Mouse (Mus musculus): ENCODE results near the gene Nhsl2.

Gene Nhsl2

GRCm38 (mm10) chrX:102068811-102069540, 219.8 kb downstream of the Nhsl2 start:
- H3K27me3 ChIP-seq (ENCODE audit: insufficient read depth, low read length) = peaks cover 51% of the 10 kb centered on the region
- H3K4me3 ChIP-seq (replicated peaks; ENCODE audit: low read length) = no peak overlapping the region
- H3K4me1 ChIP-seq (replicated peaks; ENCODE audit: low read depth, low read length) = peaks cover 10% of the 10 kb centered on the region
- peaks cover 12% of the 10 kb centered on the region for H3K9me3 ChIP-seq (ENCODE audit: low read length)
- no peaks in the 10 kb centered on the region for H3K36me3 ChIP-seq (ENCODE audit: insufficient read depth, low read length)
- TF ChIP-seq POU5F1 (IDR thresholded peaks at IDR 0.05; ENCODE audit: borderline replicate concordance, low read length) = no peak

GRCm38 (mm10) chrX:102070591-102071471, 221.6 kb downstream of the Nhsl2 start, which contains the start of gene Rtl5:
TSS of gene Rtl5 (minus strand) at chrX:102071304.
- peaks cover 10% of the 10 kb centered on the region for H3K4me1 ChIP-seq (replicated peaks; ENCODE audit: low read depth, low read length)
- peaks cover 12% of the 10 kb centered on the region for H3K9me3 ChIP-seq (ENCODE audit: low read length)
- TF ChIP-seq POU5F1 (IDR thresholded peaks at IDR 0.05; ENCODE audit: borderline replicate concordance, low read length) (no peak), CTCF (conservative IDR thresholded peaks at IDR 0.05; ENCODE audit: low read length) (no peak), NANOG (IDR thresholded peaks at IDR 0.05; ENCODE audit: borderline replicate concordance, low read length) (no peak)
- H3K4me3 ChIP-seq (replicated peaks; ENCODE audit: low read length) = peak within 1 kb of the TSS; percentile 71
- no peaks in the 10 kb centered on the region for H3K36me3 ChIP-seq (ENCODE audit: insufficient read depth, low read length)
- peaks cover 51% of the 10 kb centered on the region for H3K27me3 ChIP-seq (ENCODE audit: insufficient read depth, low read length)

- TF ChIP-seq NANOG (IDR thresholded peaks at IDR 0.05; ENCODE audit: borderline replicate concordance, low read length) (no peak), POU5F1 (IDR thresholded peaks at IDR 0.05; ENCODE audit: borderline replicate concordance, low read length) (no peak), CTCF (conservative IDR thresholded peaks at IDR 0.05; ENCODE audit: low read length) (no peak)
- peaks cover 12% of the 10 kb centered on the region for H3K9me3 ChIP-seq (ENCODE audit: low read length)
- H3K27me3 ChIP-seq (ENCODE audit: insufficient read depth, low read length) = peaks cover 51% of the 10 kb centered on the region
- no peaks in the 10 kb centered on the region for H3K36me3 ChIP-seq (ENCODE audit: insufficient read depth, low read length)
- H3K4me3 ChIP-seq (replicated peaks; ENCODE audit: low read length) = peak overlapping the region; percentile 71
- H3K4me1 ChIP-seq (replicated peaks; ENCODE audit: low read depth, low read length) = peaks cover 10% of the 10 kb centered on the region
Observed at GRCm38 (mm10) chrX:102071517-102071916, 222.3 kb downstream of the Nhsl2 start.

GRCm38 (mm10) chrX:102073605-102074325, 224.6 kb downstream of the Nhsl2 start:
- Histone ChIP-seq H3K4me1 (replicated peaks; ENCODE audit: low read depth, low read length) (peaks cover 10% of the 10 kb centered on the region), H3K36me3 (ENCODE audit: insufficient read depth, low read length) (no peaks in the 10 kb centered on the region), H3K27me3 (ENCODE audit: insufficient read depth, low read length) (peaks cover 47% of the 10 kb centered on the region), H3K4me3 (replicated peaks; ENCODE audit: low read length) (no peak overlapping the region), H3K9me3 (ENCODE audit: low read length) (peaks cover 12% of the 10 kb centered on the region)
- TF ChIP-seq NANOG (IDR thresholded peaks at IDR 0.05; ENCODE audit: borderline replicate concordance, low read length) (no peak), CTCF (conservative IDR thresholded peaks at IDR 0.05; ENCODE audit: low read length) (no peak), POU5F1 (IDR thresholded peaks at IDR 0.05; ENCODE audit: borderline replicate concordance, low read length) (no peak)

GRCm38 (mm10) chrX:102074435-102074834, 225.2 kb downstream of the Nhsl2 start:
- Histone ChIP-seq H3K9me3 (ENCODE audit: low read length) (peaks cover 7% of the 10 kb centered on the region), H3K4me3 (replicated peaks; ENCODE audit: low read length) (no peak overlapping the region), H3K4me1 (replicated peaks; ENCODE audit: low read depth, low read length) (peaks cover 10% of the 10 kb centered on the region), H3K27me3 (ENCODE audit: insufficient read depth, low read length) (peaks cover 40% of the 10 kb centered on the region), H3K36me3 (ENCODE audit: insufficient read depth, low read length) (no peaks in the 10 kb centered on the region)
- TF ChIP-seq POU5F1 (IDR thresholded peaks at IDR 0.05; ENCODE audit: borderline replicate concordance, low read length) = no peak
- TF ChIP-seq CTCF (conservative IDR thresholded peaks at IDR 0.05; ENCODE audit: low read length) = no peak
- no peak for TF ChIP-seq NANOG (IDR thresholded peaks at IDR 0.05; ENCODE audit: borderline replicate concordance, low read length)

- TF ChIP-seq CTCF (conservative IDR thresholded peaks at IDR 0.05; ENCODE audit: low read length) (no peak), POU5F1 (IDR thresholded peaks at IDR 0.05; ENCODE audit: borderline replicate concordance, low read length) (no peak), NANOG (IDR thresholded peaks at IDR 0.05; ENCODE audit: borderline replicate concordance, low read length) (no peak)
- Histone ChIP-seq H3K27me3 (ENCODE audit: insufficient read depth, low read length) (peaks cover 33% of the 10 kb centered on the region), H3K4me3 (replicated peaks; ENCODE audit: low read length) (no peak overlapping the region), H3K9me3 (ENCODE audit: low read length) (peaks cover under 1% of the 10 kb centered on the region; the same call in 1 of the 2 replicates), H3K4me1 (replicated peaks; ENCODE audit: low read depth, low read length) (peaks cover 8% of the 10 kb centered on the region), H3K36me3 (ENCODE audit: insufficient read depth, low read length) (no peaks in the 10 kb centered on the region)
Observed at GRCm38 (mm10) chrX:102075158-102075557, 226.0 kb downstream of the Nhsl2 start.

GRCm38 (mm10) chrX:102076886-102077765, 227.9 kb downstream of the Nhsl2 start:
- TF ChIP-seq CTCF (conservative IDR thresholded peaks at IDR 0.05; ENCODE audit: low read length) = no peak
- TF ChIP-seq POU5F1 (IDR thresholded peaks at IDR 0.05; ENCODE audit: borderline replicate concordance, low read length) = no peak
- TF ChIP-seq NANOG (IDR thresholded peaks at IDR 0.05; ENCODE audit: borderline replicate concordance, low read length) = no peak
- no peaks in the 10 kb centered on the region for H3K36me3 ChIP-seq (ENCODE audit: insufficient read depth, low read length)
- H3K4me1 ChIP-seq (replicated peaks; ENCODE audit: low read depth, low read length) = no peaks in the 10 kb centered on the region
- no peak overlapping the region for H3K4me3 ChIP-seq (replicated peaks; ENCODE audit: low read length)
- no peaks in the 10 kb centered on the region for H3K9me3 ChIP-seq (ENCODE audit: low read length)
- peaks cover 15% of the 10 kb centered on the region for H3K27me3 ChIP-seq (ENCODE audit: insufficient read depth, low read length)
